Mouse (Mus musculus) induced T-regulatory cell, adult 2 months (primary cell): ENCODE data around the gene Ppil2.

ENCODE experiments used
- DNase-seq: peaks from one replicate; pipeline ENCODE4 v3.0.0-alpha.2; 2012; ENCODE audit warnings: low read depth

The Ppil2 gene

DNA sequence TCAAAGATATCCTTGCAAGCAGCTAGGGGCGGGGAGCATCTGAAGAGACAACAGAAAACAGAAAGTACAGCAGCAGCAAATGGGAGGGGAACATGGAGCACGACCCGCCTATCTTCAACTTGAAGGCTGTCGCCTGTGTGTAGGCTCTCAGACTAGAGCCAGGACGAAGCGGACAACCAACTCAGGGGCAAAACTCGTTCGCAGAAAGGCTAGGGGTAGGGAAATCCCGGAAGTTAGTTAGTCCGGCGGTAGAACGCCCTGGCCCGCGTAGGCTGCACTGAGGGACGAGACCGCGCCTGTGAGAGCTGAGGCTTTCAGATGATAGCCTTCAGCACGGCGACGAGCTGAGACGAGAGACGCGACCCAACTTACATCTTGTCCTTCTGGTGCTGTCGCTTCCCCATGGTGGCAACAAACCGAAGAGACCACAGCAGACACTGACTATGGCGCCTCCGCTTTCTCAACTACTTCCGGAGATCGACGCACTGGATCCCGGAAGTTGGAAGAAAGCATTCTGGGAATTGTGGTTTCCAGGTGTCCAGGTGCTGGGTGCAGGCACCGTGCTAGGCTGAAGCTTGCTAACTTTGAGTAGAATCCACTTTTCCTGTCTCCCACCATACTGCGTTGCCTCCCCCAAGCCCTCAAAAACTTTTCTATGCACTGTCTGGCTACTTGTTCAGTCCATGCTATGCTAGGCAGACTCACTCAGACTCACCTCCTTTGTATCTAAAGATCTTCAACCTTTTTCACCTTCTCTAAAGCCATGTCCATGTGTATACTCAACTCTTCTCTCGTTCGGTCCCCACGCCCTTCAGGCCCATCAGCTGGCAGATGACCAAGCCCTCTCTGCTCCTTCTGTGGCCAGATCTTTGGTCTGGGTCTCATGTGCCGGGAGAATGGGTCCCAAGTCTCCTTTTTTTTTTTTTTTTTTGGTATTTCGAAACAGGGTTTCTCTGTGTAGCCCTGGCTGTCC is at the start of gene Ppil2:
Ppil2 (minus strand) TSS at position 487 of the 973 bp plus-strand sequence.
- peak; percentile 86 for DNase-seq

DNA sequence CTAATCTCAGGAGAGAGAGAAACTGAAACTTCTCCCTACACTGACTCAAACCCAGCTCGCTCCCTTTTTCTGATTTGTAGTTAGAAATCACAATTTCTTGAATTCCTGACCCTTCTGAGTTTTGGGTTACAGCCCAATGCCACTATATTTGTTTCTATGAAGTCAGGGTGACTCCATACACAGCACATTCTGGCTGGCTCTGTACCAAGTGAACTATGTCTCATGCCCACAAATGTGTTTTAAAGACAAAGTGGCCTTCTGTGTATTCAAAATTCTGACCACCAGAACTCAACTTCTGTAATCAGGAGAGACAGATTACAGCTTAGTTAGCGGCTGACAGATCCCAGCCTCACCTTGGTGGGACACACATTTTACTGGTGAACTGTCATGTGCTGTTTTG is 43.3 kb upstream of the Ppil2 start:
- DNase-seq = no peak

DNA sequence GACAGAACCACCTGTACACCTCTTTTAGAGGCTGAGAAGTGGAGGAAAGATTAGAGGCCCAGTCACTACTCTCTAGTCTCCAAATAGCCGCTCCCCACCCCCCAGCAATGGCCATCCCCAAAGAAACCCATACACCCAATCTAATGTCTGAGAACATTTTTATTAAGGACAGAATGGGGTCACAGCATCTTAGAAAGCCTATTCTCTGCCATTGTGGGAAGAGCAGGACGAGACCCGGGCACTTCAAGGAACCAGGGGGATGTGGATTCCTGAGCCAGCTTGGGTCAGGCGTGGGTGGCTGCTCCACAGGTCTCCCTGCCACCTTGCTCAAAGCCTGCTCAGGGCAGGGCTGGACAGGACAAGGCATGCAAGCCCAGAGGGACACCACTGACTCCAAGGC is 40.8 kb upstream of the Ppil2 start:
- no peak for DNase-seq

DNA sequence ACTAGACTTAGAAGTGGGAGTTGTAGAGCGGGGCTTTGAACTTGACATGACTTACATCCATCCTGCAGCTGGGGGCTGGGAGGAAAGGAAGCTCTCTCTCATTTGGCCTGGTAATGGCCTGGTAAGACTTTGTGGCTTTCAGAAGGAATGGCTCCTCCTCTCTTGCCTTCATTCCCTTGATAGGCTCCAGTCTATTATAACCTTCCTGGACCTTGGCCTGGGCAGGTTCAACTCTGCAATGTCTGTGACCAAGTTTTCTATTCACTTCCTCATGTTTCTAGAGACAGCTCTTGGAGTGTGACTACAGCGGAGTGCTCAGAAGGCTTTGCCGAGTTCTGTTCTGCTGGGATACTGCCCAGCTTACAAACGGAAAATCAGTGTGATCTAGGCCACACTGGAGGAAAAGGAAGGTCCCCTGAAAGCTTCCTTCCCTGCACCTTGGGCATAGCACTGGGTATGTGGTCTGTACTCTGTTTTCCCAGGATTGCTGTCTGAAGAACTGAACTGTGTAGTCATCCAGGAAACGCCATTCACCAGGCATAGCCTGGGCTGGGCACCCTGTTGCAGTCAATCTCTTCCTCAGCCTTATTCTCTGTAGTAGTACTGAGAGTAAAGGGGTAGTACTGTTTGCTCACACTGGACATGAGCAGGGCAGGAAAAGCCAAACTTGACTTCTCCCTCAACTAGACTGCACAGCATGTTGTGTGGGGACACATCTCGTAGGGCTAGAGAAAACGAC is 39.6 kb upstream of the Ppil2 start:
- no peak for DNase-seq

DNA sequence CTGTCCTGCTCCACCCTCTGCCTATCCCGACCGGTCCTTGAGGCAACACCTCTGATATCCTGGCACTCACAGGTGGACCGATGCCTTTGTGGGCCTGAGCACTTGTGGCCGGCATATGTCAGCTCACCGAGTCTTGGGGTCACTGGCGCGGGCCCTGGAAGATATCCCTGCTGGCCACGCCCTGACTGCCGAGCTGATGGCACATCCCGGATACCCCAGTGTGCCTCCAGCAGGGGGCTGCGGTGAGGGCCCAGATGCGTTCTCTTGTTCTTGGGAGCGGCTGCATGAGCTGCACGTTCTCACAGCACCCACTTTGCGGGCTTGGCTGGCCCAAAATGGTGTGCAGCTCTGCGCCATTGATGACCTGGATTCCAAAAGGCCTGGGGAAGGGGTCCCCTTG is 37.0 kb upstream of the Ppil2 start:
- DNase-seq = peak; percentile 55

DNA sequence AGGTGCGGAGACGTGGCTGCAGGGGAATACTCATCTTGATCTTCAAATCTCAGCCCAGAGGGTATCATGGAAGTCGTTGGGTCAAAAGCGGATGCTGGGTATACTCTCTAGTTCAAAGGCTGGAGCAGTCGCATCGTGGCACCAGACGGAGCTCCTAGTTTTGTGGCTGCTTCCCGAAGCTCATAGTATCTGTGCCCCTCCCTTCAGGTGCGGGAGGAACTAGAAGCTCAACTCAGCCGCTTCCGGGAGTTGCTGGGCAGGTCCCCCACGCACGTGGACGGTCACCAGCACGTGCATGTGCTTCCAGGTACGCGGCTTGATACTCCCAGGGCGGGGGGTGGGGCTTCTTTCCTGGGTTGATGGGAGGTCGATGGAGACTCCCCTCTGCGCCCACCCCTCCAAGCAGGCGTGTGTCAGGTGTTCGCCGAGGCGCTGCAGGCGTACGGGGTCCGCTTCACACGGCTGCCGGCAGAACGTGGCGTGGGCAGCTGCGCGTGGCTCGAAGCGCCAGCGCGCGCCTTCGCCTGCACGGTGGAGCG is 36.4 kb upstream of the Ppil2 start:
- peak; percentile 74 for DNase-seq

DNA sequence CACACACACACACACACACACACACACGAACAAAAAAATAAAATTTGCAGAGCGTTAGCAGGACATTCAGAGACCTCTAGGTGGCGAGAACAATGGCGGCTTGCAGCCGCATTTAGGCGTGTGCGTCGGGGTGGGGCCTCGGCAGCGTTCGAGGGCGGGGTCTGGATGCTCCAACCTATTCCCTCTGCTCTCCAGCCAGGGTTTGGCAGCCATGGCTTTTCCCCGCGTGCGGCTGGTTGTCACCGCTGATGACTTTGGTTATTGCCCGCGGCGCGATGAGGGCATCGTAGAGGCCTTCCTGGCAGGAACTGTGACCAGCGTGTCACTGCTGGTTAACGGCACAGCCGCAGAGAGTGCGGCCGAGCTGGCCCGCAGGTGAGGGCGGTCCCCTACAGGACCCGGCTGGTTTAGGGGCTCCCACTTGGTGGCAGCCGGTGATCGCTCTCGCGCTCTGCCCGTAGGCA is 35.7 kb upstream of the Ppil2 start, which contains the start of gene Ccdc116:
Ccdc116 (minus strand) TSS at position 458 of the 464 bp plus-strand sequence.
- DNase-seq = peak; percentile 93

DNA sequence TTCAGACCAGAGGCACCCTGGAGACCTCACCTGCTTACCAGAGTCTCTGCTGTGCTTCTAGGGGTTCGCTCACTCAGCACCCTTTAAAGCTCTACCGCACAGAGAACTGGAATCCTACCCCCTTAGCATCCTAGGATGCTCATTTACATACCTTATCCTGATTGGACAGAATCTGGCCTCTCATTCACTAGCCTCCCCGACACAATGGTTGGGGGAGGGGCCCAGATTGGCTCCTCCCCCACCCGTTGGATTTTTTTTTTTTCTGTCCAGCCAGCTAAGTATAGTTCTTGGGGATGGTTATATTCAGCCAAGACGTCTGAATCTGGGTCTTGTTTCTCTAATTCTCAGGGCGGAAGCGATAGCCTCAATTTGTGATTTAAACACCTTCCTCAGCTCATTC is 33.3 kb upstream of the Ppil2 start, which contains the start of gene Ydjc:
Ydjc (plus strand) TSS at position 283 of the 400 bp plus-strand sequence.
- DNase-seq = peak; percentile 53

DNA sequence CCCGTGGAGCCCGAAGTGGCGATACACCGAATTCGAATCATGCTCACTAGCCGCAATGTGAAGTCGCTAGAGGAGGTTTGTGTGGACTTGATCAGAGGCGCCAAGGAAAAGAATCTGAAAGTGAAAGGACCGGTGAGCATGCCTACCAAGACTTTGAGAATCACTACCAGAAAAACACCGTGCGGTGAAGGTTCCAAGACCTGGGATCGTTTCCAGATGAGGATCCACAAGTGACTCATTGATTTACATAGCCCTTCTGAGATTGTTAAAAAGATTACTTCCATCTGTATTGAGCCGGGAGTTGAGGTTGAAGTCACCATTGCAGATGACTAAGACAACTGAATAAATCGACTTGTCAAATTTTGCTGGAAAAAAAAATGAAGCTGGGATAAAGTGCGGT is 26.3 kb upstream of the Ppil2 start:
- no peak for DNase-seq

DNA sequence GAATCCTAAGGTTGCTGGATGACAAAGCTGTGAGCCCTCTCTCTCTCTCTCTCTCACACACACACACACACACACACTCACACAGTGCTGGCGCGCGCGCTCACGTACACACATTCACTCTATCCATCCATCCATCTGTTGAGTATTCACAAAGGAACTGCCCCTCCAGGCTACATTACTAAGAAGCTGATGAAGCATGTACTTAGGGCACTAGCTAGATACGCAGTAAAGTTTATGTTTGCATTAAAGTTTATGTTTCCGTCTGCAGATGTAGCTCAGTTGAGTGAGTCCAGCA is 21.8 kb upstream of the Ppil2 start:
- DNase-seq = no peak

DNA sequence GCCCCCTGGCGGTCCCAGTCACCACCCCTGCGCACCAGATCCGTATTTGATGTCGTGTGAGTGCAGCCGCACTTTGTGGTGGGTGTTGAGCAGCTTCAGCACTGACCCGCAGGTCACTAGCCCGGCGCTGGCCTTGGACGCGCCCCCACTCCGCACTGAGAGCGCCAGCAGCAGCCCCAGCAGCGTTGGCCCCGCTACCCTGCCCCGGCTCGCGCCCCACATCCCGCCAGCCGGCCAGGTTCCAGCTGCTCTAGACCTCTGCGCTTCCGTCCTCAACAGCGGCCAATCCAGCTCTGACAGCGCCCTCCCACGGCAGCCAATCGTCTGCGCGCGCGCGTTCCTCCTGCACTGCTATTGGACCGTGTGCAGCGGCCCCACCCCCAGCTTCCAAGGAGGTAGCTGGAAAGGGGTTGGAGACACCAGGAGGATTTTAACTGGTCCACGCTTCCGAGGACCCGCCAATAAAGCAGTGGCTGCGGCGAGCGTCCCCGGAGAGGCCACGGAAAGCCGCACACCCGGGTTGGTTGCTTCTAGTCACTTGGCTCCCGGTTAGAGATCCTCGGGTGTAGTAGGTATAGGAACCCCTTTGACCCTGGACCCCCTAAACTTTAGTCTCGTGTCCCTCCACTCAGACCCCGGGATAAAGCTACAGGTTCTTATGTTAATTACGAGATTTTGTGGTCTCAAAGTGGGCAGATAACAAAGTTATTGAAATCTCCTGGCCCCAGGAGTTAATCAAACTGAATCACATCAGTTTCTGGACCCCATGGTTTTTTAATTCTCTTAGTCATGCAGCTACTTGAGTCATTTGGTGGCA is 21.2 kb upstream of the Ppil2 start, which contains the start of gene Sdf2l1:
Sdf2l1 (minus strand) TSS at position 295 of the 817 bp plus-strand sequence.
- peak; percentile 98 for DNase-seq

DNA sequence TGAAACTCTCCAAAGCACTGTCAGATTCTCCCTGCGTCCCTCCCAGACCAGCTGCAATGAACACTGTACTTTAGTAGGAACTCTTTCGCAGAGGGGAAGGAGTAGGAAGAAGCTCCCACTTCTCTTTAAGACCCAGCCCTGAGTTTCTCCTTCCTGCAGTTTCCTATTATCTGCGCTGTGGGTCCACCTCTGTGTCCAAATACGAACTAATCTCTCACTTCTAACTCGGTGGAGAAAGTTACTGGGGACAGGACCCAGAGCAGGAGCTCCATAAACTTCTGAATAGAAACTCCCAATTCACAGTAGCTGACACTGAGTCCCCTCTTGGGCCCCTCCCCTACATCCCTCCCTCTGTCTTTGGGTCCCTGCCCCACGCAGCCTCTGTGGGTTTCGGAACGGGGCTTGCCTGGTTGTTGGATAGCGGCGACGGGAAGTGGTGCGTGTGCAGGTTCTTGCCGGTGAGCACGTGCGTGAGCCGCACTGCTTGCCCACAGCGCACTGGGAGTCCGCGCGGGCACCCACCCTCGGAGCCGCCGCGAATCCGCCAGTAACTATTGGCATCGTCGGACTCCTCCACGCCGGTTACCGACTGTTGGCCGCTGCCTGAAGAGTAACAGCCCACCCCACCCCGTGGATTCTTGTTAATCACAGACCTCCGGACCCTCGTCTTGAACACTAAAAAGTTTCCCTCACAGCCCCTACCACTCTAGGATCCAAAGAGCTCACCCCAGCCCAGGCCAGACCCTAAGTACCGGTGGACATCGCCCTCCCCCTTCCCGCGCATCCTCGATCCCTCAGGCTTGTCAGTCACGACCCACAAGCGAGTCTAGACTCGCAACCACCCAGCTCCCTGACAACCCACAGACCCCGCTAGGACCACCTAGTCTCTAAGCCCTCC is 20.4 kb upstream of the Ppil2 start:
- DNase-seq = peak; percentile 75

DNA sequence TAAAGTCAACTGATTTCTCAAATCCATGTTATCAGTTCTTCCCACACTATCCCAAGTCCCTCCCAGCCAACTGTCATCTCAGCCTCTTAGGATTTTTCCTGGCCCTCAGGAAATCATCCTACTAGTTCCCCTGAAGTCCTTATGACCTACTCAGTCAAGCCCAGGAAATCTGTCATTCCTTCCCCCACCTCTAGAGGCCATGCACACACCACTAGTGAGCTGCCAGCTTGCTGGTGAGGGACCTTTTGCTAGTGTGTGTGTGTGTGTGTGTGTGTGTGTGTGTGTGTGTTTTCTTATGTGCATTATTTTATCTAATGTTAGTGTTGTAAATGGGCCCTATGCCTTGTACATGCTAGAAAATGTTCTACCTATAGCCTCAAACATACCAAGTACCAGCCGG is 16.2 kb upstream of the Ppil2 start:
- peak; percentile 79 for DNase-seq

DNA sequence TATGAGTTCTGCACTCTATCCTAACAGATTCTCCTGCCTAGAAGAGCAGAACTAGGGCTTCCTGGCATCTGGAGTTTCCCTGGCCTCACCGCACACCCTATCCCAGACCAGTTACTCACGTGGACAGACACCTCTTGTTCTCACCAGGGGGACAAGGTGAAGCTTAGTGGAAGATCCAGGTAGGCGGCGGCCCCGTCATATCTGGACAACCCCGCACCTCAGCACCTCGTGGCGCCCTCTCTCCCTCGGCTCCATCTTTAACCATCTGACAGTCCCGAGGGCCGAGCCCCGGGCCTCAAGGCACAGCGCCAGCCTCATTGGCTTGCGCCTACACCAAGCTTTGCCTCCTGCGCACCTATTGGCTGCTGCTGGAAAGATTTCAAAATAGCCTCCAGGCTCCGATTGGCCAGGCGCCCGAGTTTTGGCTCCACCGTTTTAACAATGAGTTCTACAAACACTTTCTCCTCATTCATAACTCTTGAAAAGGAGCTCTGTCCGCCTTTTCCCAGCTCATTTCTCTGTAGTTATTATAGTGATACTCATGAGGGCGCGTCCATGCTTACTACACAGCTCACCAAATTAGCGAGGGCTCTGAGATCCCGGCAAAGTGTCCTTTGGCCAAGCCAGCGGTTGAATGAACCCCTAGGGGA is 13.9 kb upstream of the Ppil2 start, which contains the start of gene 2610318N02Rik:
2610318N02Rik (minus strand) TSS at position 297 of the 650 bp plus-strand sequence.
- DNase-seq = peak; percentile 89

DNA sequence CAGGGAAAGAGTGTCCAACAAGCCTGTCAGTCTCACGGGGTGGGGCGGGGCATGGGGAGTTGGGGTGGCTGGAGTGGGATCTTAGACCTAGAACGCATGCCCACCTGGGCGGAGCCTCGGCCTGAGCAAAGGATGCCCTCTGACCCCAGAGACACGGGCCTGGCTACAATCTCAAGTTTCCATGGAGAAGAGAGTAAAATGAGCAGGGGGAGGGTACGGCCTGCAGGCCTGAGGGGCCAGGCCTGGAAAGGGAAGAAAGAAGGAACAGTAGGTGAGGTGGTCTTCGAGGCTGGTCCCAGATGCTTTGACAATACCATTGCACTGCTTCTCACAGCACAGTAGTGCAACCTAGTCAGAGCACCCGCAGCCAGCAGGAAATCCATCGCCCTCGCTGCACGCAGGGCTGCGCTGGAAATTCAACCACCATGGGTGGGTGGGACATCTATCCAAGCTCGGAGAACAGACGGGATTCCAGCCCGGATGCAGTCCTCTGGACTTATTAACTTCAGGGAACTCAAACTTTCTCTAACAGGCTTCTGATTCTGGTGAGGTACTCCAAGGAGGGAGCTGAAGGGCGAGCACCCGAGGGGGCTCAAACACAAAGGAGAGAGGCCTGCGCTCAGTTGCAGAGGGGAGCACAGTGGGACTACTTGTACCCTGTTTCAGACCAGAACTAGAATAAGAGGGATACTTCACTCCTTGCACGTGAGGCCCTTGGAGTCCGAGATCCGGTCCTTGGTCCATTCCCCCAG is 13.2 kb upstream of the Ppil2 start:
- DNase-seq = peak; percentile 40

DNA sequence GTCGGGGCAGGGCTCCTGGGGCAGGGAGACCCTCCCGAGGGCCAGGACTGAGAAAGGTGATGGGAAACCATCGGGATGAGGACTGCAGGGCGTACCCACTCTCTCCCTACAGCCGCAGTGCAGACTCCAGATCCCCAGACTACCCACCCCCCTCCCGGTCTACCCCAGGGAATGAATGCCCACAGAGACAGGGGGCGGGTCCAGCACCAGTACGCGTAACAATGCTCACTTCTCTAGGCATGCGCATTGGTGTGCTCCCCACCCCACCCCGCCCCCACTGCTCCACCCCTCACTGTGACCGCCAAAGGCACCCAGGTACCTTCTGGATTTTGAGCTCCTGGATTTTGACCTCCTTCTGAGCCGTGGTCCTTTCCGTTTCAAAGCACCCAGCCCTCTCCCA is 10.5 kb upstream of the Ppil2 start:
- DNase-seq = no peak

DNA sequence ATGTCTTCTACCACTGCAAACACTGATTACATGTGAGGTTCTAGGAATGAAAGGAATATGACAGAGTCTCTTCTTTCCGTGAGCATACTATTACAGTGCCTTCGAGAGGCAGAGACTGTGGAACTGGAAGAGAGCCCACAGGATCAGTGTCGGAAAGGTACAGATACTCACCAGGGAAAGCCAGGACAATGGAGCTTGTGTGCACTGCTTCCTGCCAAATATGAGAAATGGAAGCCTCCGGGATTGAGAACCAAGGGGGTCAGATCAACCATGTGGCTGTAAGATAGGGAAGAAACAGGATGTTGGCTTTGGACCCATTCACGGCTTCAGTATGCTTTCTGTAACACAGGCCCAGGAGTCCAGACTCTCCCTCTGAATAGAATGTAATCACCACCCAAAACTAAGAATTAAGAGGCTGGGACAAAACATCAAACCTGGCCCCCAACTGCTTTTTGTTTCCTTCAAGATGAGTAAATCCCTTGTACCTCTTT is 6.3 kb upstream of the Ppil2 start:
- DNase-seq = no peak

DNA sequence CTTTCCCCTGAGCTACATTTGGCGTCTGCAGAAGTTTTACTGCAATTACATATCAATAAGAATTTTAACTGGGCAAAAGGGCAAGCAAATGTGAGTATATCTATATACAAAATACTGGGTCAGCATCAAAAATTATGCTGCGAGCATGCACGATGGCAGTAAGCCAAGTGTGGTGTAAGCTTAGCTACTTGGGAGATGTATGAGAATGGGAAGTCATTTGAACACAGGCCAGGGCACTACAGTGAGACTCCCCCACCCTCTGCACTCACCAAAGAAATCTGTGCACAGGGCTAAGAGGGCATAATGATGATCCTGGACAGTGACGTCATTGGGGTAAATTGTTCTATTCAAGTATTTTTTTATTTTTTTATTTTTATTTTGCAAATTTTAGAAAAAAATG is 6.5 kb downstream of the Ppil2 start:
- DNase-seq = no peak

DNA sequence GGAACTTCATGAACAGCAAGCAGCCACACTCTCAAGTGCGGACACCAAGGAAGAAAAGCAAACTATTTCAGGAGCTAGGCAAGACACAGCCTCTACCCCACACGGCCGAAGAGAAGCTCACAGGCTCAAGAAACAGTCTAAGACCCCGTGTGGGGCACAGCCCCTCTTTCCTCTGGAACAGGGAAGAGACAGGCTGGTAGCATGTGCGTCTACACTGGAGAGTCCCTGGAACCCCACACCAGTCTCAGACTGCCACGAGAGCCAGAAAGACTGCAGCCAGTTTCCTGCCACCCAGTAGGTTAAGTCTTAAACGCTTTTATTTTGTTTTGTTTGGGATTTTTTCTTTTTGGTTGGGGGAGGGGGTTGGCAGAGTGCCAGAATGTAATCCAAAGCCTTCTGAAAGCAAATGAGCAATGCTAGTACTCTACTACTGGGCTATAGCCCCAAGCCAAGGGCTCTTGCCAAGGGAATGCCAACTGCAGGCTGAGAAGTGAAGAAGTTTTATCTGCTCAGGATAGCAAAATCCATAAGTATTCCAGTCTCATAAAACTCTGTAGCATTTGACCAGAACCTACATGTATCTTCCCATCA is 8.3 kb downstream of the Ppil2 start:
- DNase-seq = no peak
